Comparison of ENCODE assay signal across 23 mouse cellular contexts in genomic region chr2:51682177-51682576, GRCm38 (mm10). TPM values are rescaled to one million over a fixed set of nuclear protein-coding genes. Genes with fewer than 3 reads are reported as not detected.
DNase-seq lines count a peak whose midpoint lies in the region; ATAC-seq and TF ChIP-seq lines count a peak whose summit lies in the region.
"Had no signal": no experiment of that assay in that cellular context is flagged by ENCODE, and none has a peak within 500 bp of the region (broad histone marks: within the 10 kb centered on the region; RNA-seq: fewer than 3 reads in every experiment).

No protein-coding gene starts in this region.

- no peaks in the 10 kb centered on the region for H3K36me3 ChIP-seq in intestine, postnatal 0 days (ENCODE audit: control insufficient read depth, insufficient read depth)
- no peaks in the 10 kb centered on the region for H3K36me3 ChIP-seq in intestine, embryonic 15.5 days
- H3K36me3 ChIP-seq in liver, embryonic 12.5 days, result no peaks in the 10 kb centered on the region
- no peaks in the 10 kb centered on the region for H3K36me3 ChIP-seq in liver, embryonic 15.5 days (replicated peaks)
- H3K36me3 ChIP-seq: embryonic facial prominence, embryonic 12.5 days; heart, embryonic 15.5 days; hindbrain, embryonic 15.5 days; limb, embryonic 12.5 days; midbrain, embryonic 13.5 days had no signal

- H3K4me1 ChIP-seq in intestine, postnatal 0 days (replicated peaks; ENCODE audit: control insufficient read depth, insufficient read depth, low read length), result no peaks in the 10 kb centered on the region
- H3K4me1 ChIP-seq in intestine, embryonic 15.5 days (replicated peaks), result no peaks in the 10 kb centered on the region
- no peaks in the 10 kb centered on the region for H3K4me1 ChIP-seq in liver, embryonic 12.5 days
- no peaks in the 10 kb centered on the region for H3K4me1 ChIP-seq in liver, embryonic 15.5 days (replicated peaks)
- H3K4me1 ChIP-seq: heart, embryonic 15.5 days; hindbrain, embryonic 15.5 days had no signal

- H3K9me3 ChIP-seq in intestine, postnatal 0 days (ENCODE audit: control insufficient read depth), result no peaks in the 10 kb centered on the region
- no peaks in the 10 kb centered on the region for H3K9me3 ChIP-seq in intestine, embryonic 15.5 days
- H3K9me3 ChIP-seq in liver, embryonic 12.5 days (replicated peaks), result no peaks in the 10 kb centered on the region
- H3K9me3 ChIP-seq in liver, embryonic 15.5 days (replicated peaks), result no peaks in the 10 kb centered on the region
- H3K9me3 ChIP-seq: embryonic facial prominence, embryonic 12.5 days; forebrain, embryonic 13.5 days; heart, embryonic 15.5 days; hindbrain, embryonic 15.5 days; limb, embryonic 12.5 days; midbrain, embryonic 13.5 days had no signal

- WGBS in intestine, postnatal 0 days, result 52% methylated on average over 6 of the region's 6 CpGs
- 69% methylated on average over 6 of the region's 6 CpGs for WGBS in intestine, embryonic 15.5 days
- 69% methylated on average over 6 of the region's 6 CpGs for WGBS in liver, embryonic 12.5 days (ENCODE audit: insufficient replicate concordance)
- 62% methylated on average over 6 of the region's 6 CpGs for WGBS in liver, embryonic 15.5 days (ENCODE audit: insufficient replicate concordance)

- H3K27ac ChIP-seq in intestine, postnatal 0 days (ENCODE audit: low read depth, low read length), result no peak overlapping the region; the same call in 1 of the 2 replicates
- H3K27ac ChIP-seq in intestine, embryonic 15.5 days, result no peak overlapping the region
- no peak overlapping the region for H3K27ac ChIP-seq in liver, embryonic 12.5 days
- no peak overlapping the region for H3K27ac ChIP-seq in liver, embryonic 15.5 days (replicated peaks)
- H3K27ac ChIP-seq: embryonic facial prominence, embryonic 12.5 days; forebrain, embryonic 13.5 days; heart, embryonic 15.5 days; hindbrain, embryonic 15.5 days; limb, embryonic 12.5 days had no signal

- no peaks in the 10 kb centered on the region for H3K27me3 ChIP-seq in intestine, postnatal 0 days (replicated peaks; ENCODE audit: control insufficient read depth, insufficient read depth, low read length)
- no peaks in the 10 kb centered on the region for H3K27me3 ChIP-seq in intestine, embryonic 15.5 days (replicated peaks)
- no peaks in the 10 kb centered on the region for H3K27me3 ChIP-seq in liver, embryonic 12.5 days (replicated peaks)
- H3K27me3 ChIP-seq in liver, embryonic 15.5 days, result no peaks in the 10 kb centered on the region
- H3K27me3 ChIP-seq: embryonic facial prominence, embryonic 12.5 days; forebrain, embryonic 13.5 days; heart, embryonic 15.5 days; hindbrain, embryonic 15.5 days; limb, embryonic 12.5 days; midbrain, embryonic 13.5 days had no signal

- TF ChIP-seq CTCF in intestine, postnatal 0 days (IDR thresholded peaks at IDR 0.05; ENCODE audit: low read depth), result no peak

- H3K9ac ChIP-seq in intestine, postnatal 0 days (ENCODE audit: low read depth, low read length), result no peak overlapping the region
- no peak overlapping the region for H3K9ac ChIP-seq in intestine, embryonic 15.5 days
- no peak overlapping the region for H3K9ac ChIP-seq in liver, embryonic 12.5 days
- H3K9ac ChIP-seq in liver, embryonic 15.5 days, result no peak overlapping the region
- H3K9ac ChIP-seq: embryonic facial prominence, embryonic 12.5 days; forebrain, embryonic 13.5 days; heart, embryonic 15.5 days; hindbrain, embryonic 15.5 days; limb, embryonic 12.5 days; midbrain, embryonic 13.5 days had no signal

- no peak overlapping the region for H3K4me2 ChIP-seq in intestine, postnatal 0 days (replicated peaks; ENCODE audit: low read depth)
- no peak overlapping the region for H3K4me2 ChIP-seq in intestine, embryonic 15.5 days (replicated peaks)
- H3K4me2 ChIP-seq in liver, embryonic 12.5 days, result no peak overlapping the region
- H3K4me2 ChIP-seq in liver, embryonic 15.5 days, result no peak overlapping the region
- H3K4me2 ChIP-seq: embryonic facial prominence, embryonic 12.5 days; forebrain, embryonic 13.5 days; heart, embryonic 15.5 days; hindbrain, embryonic 15.5 days; limb, embryonic 12.5 days; midbrain, embryonic 13.5 days had no signal

- H3K4me3 ChIP-seq in intestine, postnatal 0 days (ENCODE audit: low read depth, low read length), result no peak overlapping the region
- no peak overlapping the region for H3K4me3 ChIP-seq in intestine, embryonic 15.5 days (replicated peaks)
- no peak overlapping the region for H3K4me3 ChIP-seq in liver, embryonic 12.5 days
- no peak overlapping the region for H3K4me3 ChIP-seq in liver, embryonic 15.5 days (replicated peaks)
- H3K4me3 ChIP-seq: embryonic facial prominence, embryonic 12.5 days; forebrain, embryonic 13.5 days; heart, embryonic 15.5 days; hindbrain, embryonic 15.5 days; limb, embryonic 12.5 days; midbrain, embryonic 13.5 days had no signal

- peak; percentile 96 for ATAC-seq in intestine, postnatal 0 days
- ATAC-seq in intestine, embryonic 15.5 days, result no peak
- ATAC-seq in liver, embryonic 12.5 days, result no peak
- peak; percentile 56; the same call in 1 of the 2 replicates for ATAC-seq in liver, embryonic 15.5 days (ENCODE audit: insufficient read depth)
- ATAC-seq: forebrain, embryonic 13.5 days; midbrain, embryonic 13.5 days had no signal

- DNase-seq in liver, result peak; percentile 7
- peak; percentile 6 for DNase-seq in yolk sac, embryonic 10.5 days (ENCODE audit: low spot score)
- DNase-seq in urinary bladder, postnatal 36 days (ENCODE audit: low spot score in 2 of 2), result no peak
- DNase-seq in cerebellum, postnatal 14 days, result no peak
- DNase-seq: cerebellum, adult 11 months; cerebellum, adult 9-11 months; heart, postnatal 36 days; lung, adult 2 months; thymus, postnatal 14 days had no signal

RNA-seq across cellular contexts. Expression of gene Tas2r134, which starts 54.9 kb away (rescaled TPM):
- not detected in 2 replicates for polyA plus RNA-seq in intestine, postnatal 0 days (2015; fragmentation: Nextera tagmentation; extraction: Ambion mirVana)
- not detected in 2 replicates for polyA plus RNA-seq in intestine, embryonic 15.5 days (2015; fragmentation: Nextera tagmentation; extraction: Ambion mirVana)
- not detected in 2 replicates for polyA plus RNA-seq in liver, embryonic 12.5 days (2016; fragmentation: Nextera tagmentation; extraction: Ambion mirVana)
- not detected in 2 replicates for polyA plus RNA-seq in liver, embryonic 15.5 days (2015; fragmentation: Nextera tagmentation; extraction: Ambion mirVana)
- polyA plus RNA-seq: embryonic facial prominence, embryonic 12.5 days; forebrain, embryonic 13.5 days; gonadal fat pad, adult 2 months; heart, embryonic 15.5 days; hindbrain, embryonic 15.5 days; intestine, embryonic 14.5 days; limb, embryonic 12.5 days; lung, adult 2 months; midbrain, embryonic 13.5 days; spleen, adult 2 months; testis, adult 2 months had no signal

Comparison
In these comparisons a context has a peak if more than half of its experiments do, and no peak if none do; other contexts are left out.
1. ATAC-seq: peak in intestine, postnatal 0 days (single experiment) and liver, embryonic 15.5 days (single experiment); none in intestine, embryonic 15.5 days (single experiment) and liver, embryonic 12.5 days (single experiment).
2. DNase-seq: peak in liver (single experiment) and yolk sac, embryonic 10.5 days (single experiment); none in urinary bladder, postnatal 36 days (0 of 2) and cerebellum, postnatal 14 days (0 of 2).